Mouse (Mus musculus) liver, postnatal 0 days (tissue): ENCODE data around the gene Sprr1b. TPM values are rescaled to one million over a fixed set of nuclear protein-coding genes. Genes with fewer than 3 reads are reported as not detected.
"Not testable (repeated sequence)": the region's sequence is repeated elsewhere in the genome, so short reads cannot be mapped to it uniquely, and the experiment has no call there.

Experiments used
- ATAC-seq: fragments of 200-750 bp; cut with Nextera tagmentation; 2 replicates; pipeline ENCODE4 v1.8.0; 2017; ENCODE audit warnings: mild to moderate bottlenecking, moderate library complexity
- DNase-seq: peaks from one replicate; pipeline ENCODE4 v3.0.0-alpha.2; 2016
- H3K27ac ChIP-seq: fragments of 300-500 bp; sonication (generic); 2 replicates; pipeline ENCODE4 v1.5.1; 2014; ENCODE audit warnings: antibody characterized with exemption, moderate library complexity, mild to moderate bottlenecking, low read depth
- H3K27me3 ChIP-seq: fragments of 300-500 bp; sonication (generic); 2 replicates; pipeline ENCODE4 v1.6.1; 2014; ENCODE audit warnings: low read length, control low read depth, mixed read lengths; ENCODE audit not compliant: insufficient read depth
- H3K36me3 ChIP-seq: fragments of 300-500 bp; sonication (generic); replicated peaks from 2 replicates; pipeline ENCODE4 v1.6.1; 2014; ENCODE audit warnings: mild to moderate bottlenecking, control low read depth, low read length, moderate library complexity, mixed read lengths; ENCODE audit not compliant: insufficient read depth
- H3K4me1 ChIP-seq: fragments of 300-500 bp; sonication (generic); 2 replicates; pipeline ENCODE4 v1.6.1; 2014; ENCODE audit warnings: antibody characterized with exemption, mild to moderate bottlenecking, control low read depth; ENCODE audit not compliant: insufficient read depth
- H3K4me2 ChIP-seq: fragments of 300-500 bp; sonication (generic); 2 replicates; pipeline ENCODE4 v1.6.1; 2014; ENCODE audit warnings: low read depth, mild to moderate bottlenecking, low read length, moderate library complexity, mixed read lengths
- H3K4me3 ChIP-seq: fragments of 300-500 bp; sonication (generic); 2 replicates; pipeline ENCODE4 v1.5.1; 2014; ENCODE audit warnings: low read depth, low read length
- H3K9ac ChIP-seq: fragments of 300-500 bp; sonication (generic); replicated peaks from 2 replicates; pipeline ENCODE4 v1.6.1; 2014; ENCODE audit warnings: mild to moderate bottlenecking, moderate library complexity
- H3K9me3 ChIP-seq: fragments of 300-500 bp; sonication (generic); 2 replicates; pipeline ENCODE4 v1.6.1; 2016; ENCODE audit warnings: mild to moderate bottlenecking, control low read depth, low read length, mixed read lengths
- CTCF ChIP-seq: sonication (generic); IDR thresholded peaks from 2 replicates; pipeline ENCODE4 v1.5.1; 2016; ENCODE audit warnings: antibody characterized with exemption, low read depth
- EP300 ChIP-seq: IDR thresholded peaks from 2 replicates; pipeline ENCODE4 v1.6.1; 2016; ENCODE audit warnings: antibody characterized with exemption, low read depth, mild to moderate bottlenecking
- WGBS: fragments of 180-500 bp; shearing (Covaris S2); extraction: QIAGEN DNeasy Blood & Tissue Kit; methylation state at CpG from one replicate; pipeline ENCODE4 v1.1.7; 2014; ENCODE audit not compliant: insufficient replicate concordance; 5-methylcytosine and 5-hydroxymethylcytosine counted together
- polyA plus RNA-seq: library from polyadenylated mRNA; unstranded; fragments of >200 nt; fragmentation: Nextera tagmentation; extraction: Ambion mirVana; gene quantifications from 2 replicates; pipeline ENCODE4 v1.2.1, GENCODE M21; 2015

Gene Sprr1b
- not detected in 2 replicates for polyA plus RNA-seq

- TF ChIP-seq CTCF = no peak
- TF ChIP-seq EP300 = no peak
- Histone ChIP-seq H3K4me3 (no peak within 1 kb of the TSS), H3K27ac (no peak within 1 kb of the TSS), H3K36me3 (no peaks in the 10 kb centered on the region), H3K27me3 (no peaks in the 10 kb centered on the region), H3K4me1 (no peaks in the 10 kb centered on the region), H3K4me2 (no peak within 1 kb of the TSS), H3K9ac (no peak within 1 kb of the TSS), H3K9me3 (no peaks in the 10 kb centered on the region)
- ATAC-seq (no peak), DNase-seq (no peak)
- WGBS = 91% methylated on average over 3 of the region's 3 CpGs
Observed at GRCm38 (mm10) chr3:92438689-92439088, at the start of gene Sprr1b. Sprr1b (minus strand) TSS chr3:92438789.

DNA sequence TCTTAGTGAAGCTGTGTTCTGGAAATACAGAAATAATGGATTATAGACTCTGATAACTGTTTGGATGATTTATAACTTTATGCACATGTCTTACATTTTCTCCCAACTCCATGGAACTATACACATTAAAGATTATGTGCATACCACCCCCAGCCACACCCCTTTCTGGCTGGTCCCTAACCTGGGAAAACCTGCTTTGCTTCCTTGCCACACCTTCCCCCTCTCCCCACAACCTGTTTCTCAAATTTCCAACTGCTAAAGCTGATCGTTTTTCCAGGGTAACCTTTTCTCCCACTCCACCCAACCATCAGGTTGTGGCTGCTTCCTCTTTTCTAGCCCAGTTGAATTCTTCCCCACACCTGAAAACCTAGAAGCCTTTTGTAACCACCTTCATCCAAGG, 47.7 kb upstream of the Sprr1b start:
- DNase-seq = no peak
- WGBS = 26% methylated on average over 1 of the region's 1 CpGs
- no peak overlapping the region for H3K27ac ChIP-seq
- no peaks in the 10 kb centered on the region for H3K27me3 ChIP-seq
- H3K4me2 ChIP-seq = no peak overlapping the region
- H3K36me3 ChIP-seq = no peaks in the 10 kb centered on the region
- no peak for ATAC-seq
- H3K4me3 ChIP-seq = no peak overlapping the region
- no peaks in the 10 kb centered on the region for H3K9me3 ChIP-seq
- H3K9ac ChIP-seq = no peak overlapping the region
- H3K4me1 ChIP-seq = no peaks in the 10 kb centered on the region
- TF ChIP-seq EP300 = no peak
- no peak for TF ChIP-seq CTCF

- H3K27me3 ChIP-seq = no peaks in the 10 kb centered on the region
- no peaks in the 10 kb centered on the region for H3K4me1 ChIP-seq
- H3K36me3 ChIP-seq = no peaks in the 10 kb centered on the region
- TF ChIP-seq CTCF (no peak), EP300 (no peak)
- no peak within 1 kb of the TSS for H3K4me3 ChIP-seq
- DNase-seq = no peak
- H3K27ac ChIP-seq = no peak within 1 kb of the TSS
- H3K9ac ChIP-seq = no peak within 1 kb of the TSS
- H3K9me3 ChIP-seq = no peaks in the 10 kb centered on the region
- no peak within 1 kb of the TSS for H3K4me2 ChIP-seq
- no peak for ATAC-seq
Observed at GRCm38 (mm10) chr3:92485863-92486262, 47.3 kb upstream of the Sprr1b start, which contains the start of gene Sprr1a. Sprr1a (minus strand) TSS chr3:92485895.

DNA sequence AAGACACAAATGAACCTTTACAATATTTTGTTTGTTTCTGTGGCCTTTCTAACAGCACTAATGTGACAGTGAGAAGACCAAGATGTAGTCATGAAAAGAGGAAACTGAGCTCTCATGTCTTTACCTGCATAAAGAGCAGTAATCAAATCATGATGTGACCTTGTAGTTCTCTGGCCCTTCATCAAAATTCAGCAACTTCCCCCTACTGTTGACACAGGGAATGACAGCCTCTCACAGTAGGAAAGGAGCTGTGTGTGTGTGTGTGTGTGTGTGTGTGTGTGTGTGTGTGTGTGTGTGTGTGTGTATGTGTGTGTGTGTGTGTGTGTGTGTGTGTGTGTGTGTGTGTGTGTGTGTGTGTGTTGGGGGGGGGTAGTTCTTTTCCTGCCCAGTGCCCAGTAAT, 42.7 kb upstream of the Sprr1b start:
- not testable (repeated sequence) for H3K4me2 ChIP-seq, H3K4me1 ChIP-seq, H3K27ac ChIP-seq, ATAC-seq, H3K4me3 ChIP-seq, H3K9ac ChIP-seq, H3K36me3 ChIP-seq, H3K9me3 ChIP-seq, DNase-seq, H3K27me3 ChIP-seq
- TF ChIP-seq CTCF = peak; percentile 45

GRCm38 (mm10) chr3:92470111-92470510, 31.5 kb upstream of the Sprr1b start:
- Histone ChIP-seq H3K4me1 (no peaks in the 10 kb centered on the region), H3K9me3 (no peaks in the 10 kb centered on the region), H3K9ac (no peak overlapping the region), H3K36me3 (no peaks in the 10 kb centered on the region), H3K4me3 (no peak overlapping the region), H3K4me2 (no peak overlapping the region), H3K27ac (no peak overlapping the region), H3K27me3 (no peaks in the 10 kb centered on the region)
- TF ChIP-seq EP300 = no peak
- TF ChIP-seq CTCF = no peak
- DNase-seq (no peak), ATAC-seq (no peak)
- WGBS = 59% methylated on average over 2 of the region's 2 CpGs

GRCm38 (mm10) chr3:92467424-92467823, 28.8 kb upstream of the Sprr1b start:
- H3K4me2 ChIP-seq = no peak overlapping the region
- H3K4me3 ChIP-seq = no peak overlapping the region
- H3K27ac ChIP-seq = no peak overlapping the region
- H3K4me1 ChIP-seq = no peaks in the 10 kb centered on the region
- ATAC-seq = no peak
- H3K9me3 ChIP-seq = no peaks in the 10 kb centered on the region
- no peak for DNase-seq
- H3K9ac ChIP-seq = no peak overlapping the region
- H3K36me3 ChIP-seq = no peaks in the 10 kb centered on the region
- TF ChIP-seq CTCF (no peak), EP300 (no peak)
- no peaks in the 10 kb centered on the region for H3K27me3 ChIP-seq

DNA sequence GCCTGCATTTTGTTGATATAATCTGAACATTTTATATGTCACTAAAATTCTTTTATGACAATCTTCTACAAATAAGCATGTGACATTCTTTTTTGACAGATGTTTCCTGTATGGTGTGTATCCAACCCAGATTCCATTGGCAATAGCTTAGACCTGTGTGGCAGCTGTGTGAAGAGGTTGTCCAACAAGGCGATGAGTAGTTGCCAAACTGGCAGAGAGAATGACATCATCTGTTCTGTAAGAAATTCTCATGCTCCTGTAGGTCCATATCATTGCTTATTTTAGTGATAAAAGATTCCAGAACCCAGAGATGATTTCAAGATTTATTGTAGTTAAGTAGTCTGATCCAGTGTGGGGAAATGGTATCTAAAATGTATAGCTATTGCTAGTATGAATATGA, 28.0 kb upstream of the Sprr1b start:
- TF ChIP-seq EP300 (no peak), CTCF (no peak)

More for the DNA sequence above, 28.0 kb upstream of the Sprr1b start:
- no peaks in the 10 kb centered on the region for H3K36me3 ChIP-seq
- no peak overlapping the region for H3K4me3 ChIP-seq
- no peaks in the 10 kb centered on the region for H3K4me1 ChIP-seq
- 65% methylated on average over 1 of the region's 1 CpGs for WGBS
- H3K9me3 ChIP-seq = no peaks in the 10 kb centered on the region
- H3K27me3 ChIP-seq = no peaks in the 10 kb centered on the region
- no peak overlapping the region for H3K9ac ChIP-seq
- no peak for ATAC-seq
- no peak for DNase-seq
- no peak overlapping the region for H3K4me2 ChIP-seq
- no peak overlapping the region for H3K27ac ChIP-seq
